27 mouse cellular contexts compared by ENCODE assay signal in the genomic region with DNA sequence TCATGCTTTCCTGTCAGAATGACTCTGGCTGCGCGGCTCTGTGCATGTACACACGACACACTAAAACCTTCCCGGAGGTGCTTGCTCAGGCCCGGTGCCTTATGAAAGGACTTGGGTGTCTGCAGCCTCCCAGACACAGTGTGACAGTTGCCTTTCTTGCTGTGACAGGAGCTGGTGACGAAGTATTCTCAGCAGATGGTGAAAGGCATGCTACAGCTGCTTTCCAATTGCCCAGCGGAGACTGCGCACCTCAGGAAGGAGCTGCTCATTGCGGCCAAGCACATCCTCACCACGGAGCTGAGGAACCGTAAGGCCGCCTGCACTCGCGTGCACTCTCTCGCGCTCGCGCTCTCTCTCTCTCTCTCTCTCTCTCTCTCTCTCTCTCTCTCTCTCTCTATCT. TPM values are rescaled to one million over a fixed set of nuclear protein-coding genes. Genes with fewer than 3 reads are reported as not detected.
"Had no signal": no experiment of that assay in that cellular context is flagged by ENCODE, and none has a peak within 500 bp of the region (broad histone marks: within the 10 kb centered on the region; RNA-seq: fewer than 3 reads in every experiment).

No protein-coding gene starts in this region.

- ATAC-seq: inflammation-experienced regulatory T-cells, adult 6 months; intestine, embryonic 16.5 days; liver, embryonic 12.5 days; midbrain, embryonic 13.5 days; midbrain, embryonic 16.5 days had no signal

- H3K4me1 ChIP-seq: limb, embryonic 12.5 days; limb, embryonic 15.5 days; liver, embryonic 12.5 days; liver, embryonic 15.5 days; lung, embryonic 15.5 days; megakaryocyte, embryonic 14.5 days; midbrain, embryonic 10.5 days; midbrain, embryonic 13.5 days; neural tube, embryonic 13.5 days had no signal

- H3K27me3 ChIP-seq: limb, embryonic 12.5 days; limb, embryonic 15.5 days; liver, embryonic 12.5 days; liver, embryonic 15.5 days; lung, embryonic 15.5 days; megakaryocyte, embryonic 14.5 days; midbrain, embryonic 13.5 days; neural tube, embryonic 13.5 days had no signal

- H3K4me3 ChIP-seq: limb, embryonic 12.5 days; limb, embryonic 15.5 days; liver, embryonic 12.5 days; liver, embryonic 15.5 days; lung, embryonic 15.5 days; megakaryocyte, embryonic 14.5 days; midbrain, embryonic 10.5 days; midbrain, embryonic 13.5 days; myocyte; neural tube, embryonic 13.5 days had no signal

- H3K27ac ChIP-seq: limb, embryonic 12.5 days; limb, embryonic 15.5 days; liver, embryonic 12.5 days; liver, embryonic 15.5 days; lung, embryonic 15.5 days; midbrain, embryonic 10.5 days; midbrain, embryonic 13.5 days; neural tube, embryonic 13.5 days; stomach, postnatal 0 days had no signal

- H3K9me3 ChIP-seq: limb, embryonic 12.5 days; limb, embryonic 15.5 days; liver, embryonic 12.5 days; liver, embryonic 15.5 days; lung, embryonic 15.5 days; megakaryocyte, embryonic 14.5 days; midbrain, embryonic 10.5 days; midbrain, embryonic 13.5 days; neural tube, embryonic 13.5 days had no signal

- H3K9ac ChIP-seq: limb, embryonic 12.5 days; limb, embryonic 15.5 days; liver, embryonic 12.5 days; liver, embryonic 15.5 days; lung, embryonic 15.5 days; midbrain, embryonic 13.5 days; neural tube, embryonic 13.5 days had no signal

- DNase-seq: kidney, adult 18-20 months; kidney, adult 9 months; kidney, postnatal 14 days; kidney, postnatal 4 days; lung, adult 18-20 months; lung, postnatal 10 days; lung, postnatal 36 days; retina, postnatal 1 day; right cerebral cortex, postnatal 4 days; thymus, adult 2 months; thymus, postnatal 14 days had no signal

- H3K4me2 ChIP-seq: limb, embryonic 12.5 days; limb, embryonic 15.5 days; liver, embryonic 12.5 days; liver, embryonic 15.5 days; lung, embryonic 15.5 days; midbrain, embryonic 13.5 days; neural tube, embryonic 13.5 days had no signal

RNA-seq across cellular contexts. Expression of a gene that starts 24.8 kb away (rescaled TPM):
- total RNA-seq: monocyte, adult 5-6 weeks; neutrophil, adult 5-6 weeks had no signal
- polyA plus RNA-seq: inflammation-experienced regulatory T-cells, adult 6 months had no signal
